Mouse (Mus musculus) mouse embryonic stem cell (cell line): ENCODE measurements around the gene Gnaz.
"Not testable (repeated sequence)": the region's sequence is repeated elsewhere in the genome, so short reads cannot be mapped to it uniquely, and the experiment has no call there.

Experiments
- in situ Hi-C, 2 experiments: fragments of 300-500 bp; cut with MboI; formaldehyde crosslinking; loops; 1 replicate in 1 of 2; 3 replicates in 1 of 2; pipeline ENCODE4 v1.14.3; 2019 to 2020; ENCODE audit warnings: low sequenced_read_pairs in 2 of 2, low pct_unique_long_range_greater_than_20kb in 1 of 2, mixed read lengths in 1 of 2; ENCODE audit not compliant: unreplicated experiment in 1 of 2

Gnaz gene

GRCm38 (mm10) chr10:75015465-75015864, 48.5 kb downstream of the Gnaz start:
- in situ Hi-C loops = no loop called here

- in situ Hi-C loops = no loop called here
Measured at GRCm38 (mm10) chr10:75016481-75016880, 49.5 kb downstream of the Gnaz start.

GRCm38 (mm10) chr10:75020271-75020670, 53.3 kb downstream of the Gnaz start:
- in situ Hi-C loops = loop anchor here (10.0 kb wide), 1 partner anchor 85 kb away; no protein-coding TSS in a partner anchor

GRCm38 (mm10) chr10:75021138-75021537, 54.2 kb downstream of the Gnaz start:
- in situ Hi-C loops = loop anchor here (10.0 kb wide), 1 partner anchor 86 kb away; no protein-coding TSS in a partner anchor

- in situ Hi-C loops = loop anchor here (10.0 kb wide), 1 partner anchor 92 kb away; no protein-coding TSS in a partner anchor
Measured at GRCm38 (mm10) chr10:75026491-75026890, 59.5 kb downstream of the Gnaz start.

DNA sequence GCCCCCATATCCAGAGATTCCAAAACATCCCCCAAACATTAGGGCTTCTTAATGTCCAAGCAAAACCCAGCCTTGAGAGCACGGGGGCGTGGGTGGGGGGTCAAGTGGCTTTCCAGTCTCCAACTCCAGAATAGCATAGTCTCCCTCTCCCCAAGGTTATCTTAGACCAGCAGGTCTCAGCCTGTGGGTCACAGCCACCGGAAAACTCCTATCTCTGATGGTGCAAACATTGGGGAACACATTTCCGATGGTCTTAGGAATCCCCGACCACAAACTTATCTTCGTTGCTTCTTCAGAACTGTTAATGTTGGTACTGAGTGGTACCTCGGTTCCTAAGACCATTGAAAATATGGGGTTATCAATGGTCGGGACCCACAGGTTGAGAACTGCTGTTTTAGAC, 61.8 kb downstream of the Gnaz start:
- in situ Hi-C loops = loop anchor here (10.0 kb wide), 1 partner anchor 94 kb away; no protein-coding TSS in a partner anchor

- in situ Hi-C loops = loop anchor here (10.0 kb wide), 1 partner anchor 95 kb away; no protein-coding TSS in a partner anchor
Measured at GRCm38 (mm10) chr10:75029677-75030076, 62.7 kb downstream of the Gnaz start.

- in situ Hi-C loops = no loop called here
Measured at GRCm38 (mm10) chr10:75030234-75030633, 63.3 kb downstream of the Gnaz start.

DNA sequence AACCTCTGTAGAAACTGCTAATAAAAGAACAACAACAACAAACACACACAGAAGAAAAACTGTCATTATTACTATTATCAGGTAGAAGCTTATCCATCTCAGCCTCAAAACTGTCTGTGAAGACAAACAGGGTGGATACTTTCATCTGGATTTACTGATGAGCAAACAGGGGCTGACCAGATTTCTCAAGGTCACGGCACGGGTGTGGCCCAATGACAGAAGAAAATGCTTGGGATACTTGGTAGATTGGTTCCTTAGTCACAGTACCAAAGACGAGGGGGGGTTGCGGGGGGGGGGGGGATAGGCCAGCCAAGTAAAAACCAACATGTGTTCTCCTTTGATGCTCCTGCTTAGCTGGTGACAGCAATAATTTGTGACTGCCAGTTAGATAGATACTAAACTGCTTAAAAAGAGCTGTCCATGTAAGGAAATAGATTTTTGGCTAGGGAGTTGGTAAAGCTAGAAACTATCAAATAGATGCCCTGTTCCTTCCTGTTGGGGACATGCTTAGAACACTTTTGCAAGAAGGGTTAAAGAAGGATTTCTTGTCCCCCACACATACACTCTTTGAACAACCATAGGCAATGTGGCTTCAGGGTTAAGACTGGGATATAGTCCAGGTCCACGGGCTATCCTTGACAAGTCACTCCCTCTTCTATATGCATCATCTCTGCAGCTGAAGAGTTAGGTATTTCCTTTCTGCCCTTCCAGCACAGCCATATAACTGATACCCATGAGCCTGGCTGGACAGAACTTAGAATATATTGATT, 64.6 kb downstream of the Gnaz start:
- in situ Hi-C loops = no loop called here

DNA sequence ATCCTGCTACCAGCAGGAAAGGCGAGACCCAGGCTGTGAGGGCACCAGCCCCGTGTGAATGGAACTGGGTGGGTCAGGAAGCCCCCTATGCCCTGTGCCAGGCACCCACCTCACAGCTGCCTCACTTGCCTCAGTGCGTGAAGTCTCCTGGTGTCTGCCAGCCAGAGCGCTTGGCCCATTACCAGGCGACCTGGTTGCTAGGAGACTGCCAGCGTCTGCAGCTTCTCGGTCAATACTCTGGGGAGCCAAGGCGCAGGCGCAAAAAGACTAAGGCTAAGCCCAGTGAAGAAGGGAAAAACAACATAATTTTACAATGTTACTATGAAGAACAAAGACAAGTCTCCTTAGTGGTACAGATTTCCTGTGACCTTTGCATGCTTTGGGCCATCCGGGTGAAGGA, 65.4 kb downstream of the Gnaz start, which contains the start of gene Rsph14:
TSS of gene Rsph14 (minus strand) at position 192 of the 400 bp plus-strand sequence.
- in situ Hi-C loops = no loop called here

DNA sequence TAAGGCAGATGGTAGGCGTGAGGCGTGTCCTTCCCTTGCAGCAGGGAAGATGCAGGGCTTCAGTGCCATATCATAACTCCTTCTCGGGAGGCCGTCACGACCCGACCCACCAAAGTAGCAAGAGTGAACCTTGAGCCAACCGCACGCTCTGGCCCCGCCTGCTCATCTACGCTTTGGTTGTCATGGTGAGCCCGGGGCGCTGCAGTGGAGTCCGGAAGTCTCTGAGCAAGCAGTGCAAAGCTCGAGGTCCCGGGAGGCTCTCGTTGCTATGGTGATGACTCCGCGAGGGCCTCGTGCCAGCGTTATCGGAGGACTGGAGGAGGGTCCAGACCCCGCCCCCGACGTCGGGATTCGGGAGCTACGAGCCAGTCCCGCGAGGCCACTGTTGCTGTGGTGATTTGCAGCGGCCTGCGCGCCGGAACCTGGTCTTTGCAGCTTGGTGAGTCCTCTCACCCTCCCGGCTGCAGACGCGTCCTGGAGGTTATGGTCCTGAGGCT, 70.0 kb downstream of the Gnaz start, which contains the start of gene Rab36:
TSS of gene Rab36 (plus strand) at position 176 of the 497 bp plus-strand sequence.
- in situ Hi-C loops = no loop called here

DNA sequence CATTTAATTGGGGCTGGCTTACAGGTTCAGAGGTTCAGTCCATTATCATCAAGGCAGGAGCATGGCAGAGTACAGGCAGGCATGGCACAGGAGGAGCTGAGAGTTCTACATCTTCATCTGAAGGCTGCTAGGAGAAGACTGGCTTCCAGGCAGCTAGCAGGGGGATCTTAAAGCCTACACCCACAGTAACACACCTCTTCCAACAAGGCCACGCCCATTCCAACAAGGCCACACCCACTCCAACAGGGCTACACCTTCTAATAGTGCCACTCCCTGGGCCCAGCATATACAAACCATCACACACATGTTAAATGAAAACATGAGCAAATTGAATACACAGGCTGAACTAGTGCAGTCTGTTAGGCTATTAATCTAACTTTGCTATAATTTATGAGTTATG, 75.1 kb downstream of the Gnaz start:
- in situ Hi-C loops = not testable (repeated sequence)

DNA sequence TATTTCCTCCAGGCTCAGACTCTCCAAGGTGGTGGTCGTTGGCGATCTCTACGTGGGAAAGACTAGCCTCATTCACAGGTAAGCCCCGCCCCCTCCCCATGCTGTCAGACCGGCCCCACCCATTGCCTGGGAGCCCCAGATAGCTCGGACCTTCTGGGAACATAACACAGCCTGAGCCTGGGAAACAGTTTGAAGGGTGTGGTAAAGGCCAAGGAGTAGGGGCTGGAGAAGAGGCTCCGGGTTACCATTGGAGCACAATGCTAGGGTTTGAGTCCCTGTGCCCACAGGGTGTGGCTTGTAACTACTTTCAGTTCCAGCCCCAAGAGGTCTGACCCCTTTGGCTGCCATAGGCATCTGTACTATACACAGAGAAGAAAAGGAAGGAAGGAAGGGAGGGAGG, 77.5 kb downstream of the Gnaz start:
- in situ Hi-C loops = no loop called here

DNA sequence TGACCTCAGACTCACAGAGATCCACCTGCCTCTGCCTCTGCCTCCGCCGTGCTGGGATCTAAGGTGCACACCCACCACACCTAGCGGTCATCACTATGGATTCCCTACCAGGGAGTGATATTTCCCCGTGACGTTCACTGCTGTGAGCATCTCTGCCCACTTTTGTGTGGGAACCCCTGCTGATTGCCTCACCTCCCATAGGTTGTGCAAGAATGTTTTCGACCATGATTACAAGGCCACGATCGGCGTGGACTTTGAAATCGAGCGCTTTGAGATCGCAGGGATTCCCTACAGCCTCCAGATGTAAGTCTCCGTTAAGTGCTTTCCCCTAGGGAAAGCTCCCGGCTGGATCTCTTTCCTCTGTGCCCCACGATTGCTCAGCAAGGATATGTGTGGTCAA, 78.9 kb downstream of the Gnaz start:
- in situ Hi-C loops = no loop called here

- in situ Hi-C loops = no loop called here
Measured at GRCm38 (mm10) chr10:75048711-75049110, 81.7 kb downstream of the Gnaz start.

GRCm38 (mm10) chr10:75051364-75052074, 84.5 kb downstream of the Gnaz start:
- in situ Hi-C loops = loop anchor here in 1 of 2 experiments (10.0 kb wide), 1 partner anchor 103 kb away; no protein-coding TSS in a partner anchor

DNA sequence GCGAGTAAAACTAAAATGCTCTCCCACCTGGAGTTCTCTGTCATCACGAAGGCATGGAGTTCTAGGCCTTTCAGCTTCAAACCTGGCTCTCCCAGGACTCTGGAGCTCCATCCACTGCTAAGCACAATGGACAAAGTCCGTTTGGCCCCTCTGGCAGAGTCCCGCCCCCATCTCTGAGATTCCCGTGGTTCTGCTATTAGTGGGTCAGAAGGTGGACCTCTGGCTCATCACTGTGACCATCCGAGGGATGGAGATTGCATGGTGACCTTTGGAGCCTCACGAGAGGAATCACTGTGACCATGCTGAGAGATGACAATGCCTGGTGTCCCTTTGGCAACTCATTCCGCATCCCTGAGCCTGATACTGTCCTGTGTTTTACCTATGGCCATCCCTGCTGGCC, 85.9 kb downstream of the Gnaz start:
- in situ Hi-C loops = loop anchor here in 1 of 2 experiments (10.0 kb wide), 1 partner anchor 102 kb away; no protein-coding TSS in a partner anchor

DNA sequence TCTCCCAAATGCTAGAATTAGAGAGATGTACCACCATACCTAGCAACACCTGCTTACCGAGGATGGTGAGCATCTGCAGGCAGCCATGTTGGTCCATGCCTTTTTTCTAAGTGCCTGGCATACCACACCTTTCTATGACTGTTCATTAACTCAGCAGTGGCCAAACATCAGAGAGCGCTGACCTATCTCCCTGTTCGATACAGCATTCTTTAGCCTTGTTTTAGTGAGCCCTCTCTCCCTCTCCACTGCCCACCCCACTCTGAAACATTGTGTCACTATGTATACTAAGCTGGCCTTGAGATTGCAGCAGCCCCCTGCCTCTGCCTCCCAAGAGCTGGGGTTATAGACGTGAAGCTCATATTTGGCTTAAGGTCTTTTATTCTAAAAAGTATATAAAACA, 86.7 kb downstream of the Gnaz start:
- in situ Hi-C loops = loop anchor here in 1 of 2 experiments (10.0 kb wide), 1 partner anchor 101 kb away; no protein-coding TSS in a partner anchor

DNA sequence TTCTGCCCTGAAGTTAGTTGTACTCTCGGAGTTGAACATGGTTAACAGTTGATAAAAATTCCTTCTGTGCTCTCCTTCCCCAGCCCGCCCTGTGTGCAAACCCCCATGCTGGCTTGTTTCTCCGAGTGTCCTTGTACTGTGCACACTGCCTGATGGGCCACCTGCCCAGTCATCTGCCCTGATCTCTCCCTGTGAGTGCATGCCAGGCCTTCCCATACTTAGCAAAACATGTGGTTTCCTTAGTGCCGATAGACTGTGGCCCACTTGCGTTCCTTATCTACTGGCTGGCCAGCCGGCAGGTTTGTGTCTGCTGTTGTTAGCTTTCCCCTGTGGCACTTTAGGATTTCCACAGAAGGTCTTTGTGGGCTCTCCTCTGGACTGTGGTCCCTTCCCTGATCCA, 87.1 kb downstream of the Gnaz start:
- in situ Hi-C loops = loop anchor here in 1 of 2 experiments (10.0 kb wide), 1 partner anchor 101 kb away; no protein-coding TSS in a partner anchor
